Mouse (Mus musculus) subcutaneous adipose tissue, adult 2 months (tissue): ENCODE data around the gene Krtap1-5. TPM values are rescaled to one million over a fixed set of nuclear protein-coding genes. Genes with fewer than 3 reads are reported as not detected.

ENCODE experiments used
- polyA plus RNA-seq: library from polyadenylated mRNA; depleted of rRNA; stranded (reverse); fragments of >200 nt; gene quantifications from 2 replicates; pipeline ENCODE4 v1.2.3, GENCODE M21; 2012; ENCODE audit warnings: low replicate concordance; rRNA removed

The Krtap1-5 gene
- not detected in 2 replicates for polyA plus RNA-seq

GRCm38 (mm10) chr11:99580636-99581035 is at the start of gene Krtap1-5:
Gene Krtap1-5, minus strand, starts transcription at chr11:99581016.

DNA sequence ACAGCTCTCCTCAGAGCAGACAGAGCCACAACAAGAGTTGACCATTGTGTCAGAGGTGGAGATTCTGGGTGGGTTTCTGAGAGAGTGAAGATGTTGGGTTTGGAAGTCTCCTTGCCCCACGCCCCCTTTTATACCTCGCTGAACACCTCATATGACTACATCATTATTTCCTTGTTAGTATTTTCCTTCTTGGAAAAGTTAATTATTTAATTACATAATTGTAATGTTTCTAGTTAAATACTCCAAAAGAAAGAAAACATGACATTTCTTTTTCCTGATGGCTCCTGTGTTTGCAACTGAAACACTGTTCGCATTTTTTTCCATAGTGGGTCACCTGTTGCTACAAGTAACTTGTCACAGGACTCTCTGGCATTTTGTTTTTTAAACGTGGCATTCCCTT is 47.3 kb upstream of the Krtap1-5 start, which contains the start of gene Krtap4-1:
TSS of gene Krtap4-1 (minus strand) at position 101 of the 400 bp plus-strand sequence.

GRCm38 (mm10) chr11:99620335-99620734 is 39.5 kb upstream of the Krtap1-5 start, which contains the start of gene Gm11562:
Gene Gm11562, minus strand, starts transcription at chr11:99620435.

DNA sequence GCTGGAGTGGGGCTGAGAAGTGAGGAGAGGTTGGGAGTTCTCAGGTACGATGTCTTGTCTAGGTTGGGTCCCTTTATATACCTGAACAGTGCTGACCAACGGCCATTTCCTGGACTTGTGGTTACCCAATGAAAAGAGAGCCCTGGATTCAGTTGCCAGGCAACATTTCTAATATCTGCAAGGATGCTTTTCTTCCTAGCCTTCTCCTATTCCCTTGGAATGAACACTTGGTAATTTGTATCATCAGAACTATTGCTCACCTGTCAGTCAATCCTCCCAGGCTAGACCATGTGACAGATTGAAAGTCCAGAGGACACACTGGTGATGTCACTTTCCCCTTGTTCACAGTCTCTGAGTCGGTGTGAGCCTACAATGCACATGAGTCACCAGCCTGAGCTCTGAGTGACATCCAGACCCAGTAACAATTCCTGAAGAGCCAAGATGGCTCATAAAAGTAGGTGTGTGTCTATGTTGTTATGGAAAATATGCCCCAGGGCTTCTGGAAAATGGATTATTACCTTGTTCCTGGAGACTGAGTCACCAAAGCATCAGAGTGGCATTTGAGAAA is 34.1 kb upstream of the Krtap1-5 start, which contains the start of gene Krtap2-4:
TSS of gene Krtap2-4 (minus strand) at position 51 of the 568 bp plus-strand sequence.

GRCm38 (mm10) chr11:99610089-99610488 is 29.3 kb upstream of the Krtap1-5 start, which contains the start of gene Gm11937:
Gene Gm11937, minus strand, starts transcription at chr11:99610189.

DNA sequence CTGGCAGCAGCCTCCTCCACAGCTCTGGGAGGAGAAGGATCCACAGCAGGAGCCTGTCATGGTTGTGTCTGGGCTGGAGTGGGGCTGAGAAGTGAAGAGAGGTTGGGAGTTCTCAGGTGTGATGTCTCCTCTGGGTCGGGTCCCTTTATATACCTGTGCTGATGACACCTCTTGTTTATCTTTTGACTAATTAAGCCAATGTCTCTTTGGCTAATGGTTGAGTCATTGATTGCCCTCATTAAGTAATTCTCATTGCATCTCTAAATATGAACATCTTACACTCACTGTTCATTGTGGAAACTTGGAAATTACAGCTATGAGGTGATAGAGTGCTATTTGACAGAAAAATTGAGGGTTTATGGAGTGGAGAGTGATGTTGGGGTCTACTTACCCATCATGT is 22.4 kb upstream of the Krtap1-5 start, which contains the start of gene Gm11938:
TSS of gene Gm11938 (minus strand) at position 101 of the 400 bp plus-strand sequence.

GRCm38 (mm10) chr11:99597742-99598141 is 16.9 kb upstream of the Krtap1-5 start, which contains the start of gene Krtap9-3:
Gene Krtap9-3, minus strand, starts transcription at chr11:99598105.

DNA sequence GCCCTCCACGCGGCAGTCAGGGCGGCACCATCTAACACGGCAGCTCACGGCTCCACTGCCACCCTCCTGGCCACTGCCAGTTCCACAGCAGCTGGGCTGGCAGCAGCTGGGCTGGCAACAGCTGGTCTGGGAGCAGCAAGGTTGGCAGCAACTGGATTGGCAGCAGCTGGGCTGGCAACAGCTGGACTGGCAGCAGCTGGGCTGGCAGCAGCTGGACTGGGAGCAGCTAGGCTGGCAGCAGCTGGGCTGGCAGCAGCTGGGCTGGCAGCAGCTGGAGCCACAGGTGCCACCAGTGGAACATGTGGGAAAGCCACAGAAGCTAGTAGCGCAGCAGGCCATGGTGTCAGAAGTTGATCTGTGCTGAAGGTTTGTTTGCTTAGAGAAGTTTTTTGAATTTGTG is 10.2 kb upstream of the Krtap1-5 start, which contains the start of gene Krtap1-3:
TSS of gene Krtap1-3 (minus strand) at position 359 of the 400 bp plus-strand sequence.

GRCm38 (mm10) chr11:99583245-99583704 is 2.5 kb upstream of the Krtap1-5 start, which contains the start of gene Krtap1-4:
Gene Krtap1-4, minus strand, starts transcription at chr11:99583654.

DNA sequence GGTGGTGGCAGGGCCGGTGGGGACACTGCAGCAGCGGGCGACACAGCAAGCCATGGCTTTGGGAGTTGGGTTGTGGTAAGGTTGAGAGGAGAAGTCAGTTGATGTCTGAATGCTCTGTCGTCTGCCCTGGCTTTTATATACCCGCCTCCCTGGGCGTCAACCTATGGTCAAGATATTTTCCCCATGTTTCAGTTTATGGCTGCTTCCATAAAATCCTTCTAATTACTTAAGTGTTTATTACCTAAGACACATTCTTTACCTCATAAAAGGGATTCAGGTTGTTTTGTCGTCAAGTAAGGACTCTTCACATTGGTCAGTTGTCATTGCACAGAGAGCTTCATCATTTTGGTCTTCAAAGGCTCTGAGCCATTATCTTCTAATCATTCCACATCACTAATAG is 14.3 kb downstream of the Krtap1-5 start, which contains the start of gene Krtap3-1:
TSS of gene Krtap3-1 (minus strand) at position 101 of the 400 bp plus-strand sequence.

DNA sequence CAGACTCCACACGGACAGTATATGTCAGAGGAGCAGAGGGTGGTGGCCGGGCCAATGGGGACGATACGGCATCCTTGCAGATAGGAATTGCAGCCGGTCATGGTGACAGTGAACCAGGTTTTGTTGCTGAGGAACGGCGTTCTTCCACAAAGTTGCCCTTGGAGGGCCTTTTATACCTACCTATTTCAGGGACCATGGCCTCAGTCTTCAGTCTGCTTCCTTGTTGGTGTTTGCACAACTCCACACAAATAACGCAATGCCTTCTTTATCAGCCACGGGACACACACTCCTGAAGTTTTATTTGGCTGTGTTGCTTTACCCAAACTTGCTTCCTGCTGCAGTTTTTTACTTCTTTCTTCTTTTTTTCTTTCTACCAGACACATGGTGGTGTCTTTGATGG is 21.4 kb downstream of the Krtap1-5 start, which contains the start of gene Gm11939:
TSS of gene Gm11939 (minus strand) at position 101 of the 400 bp plus-strand sequence.

GRCm38 (mm10) chr11:99556753-99557152 is 24.1 kb downstream of the Krtap1-5 start, which contains the start of gene Krtap3-2:
Gene Krtap3-2, minus strand, starts transcription at chr11:99556853.

DNA sequence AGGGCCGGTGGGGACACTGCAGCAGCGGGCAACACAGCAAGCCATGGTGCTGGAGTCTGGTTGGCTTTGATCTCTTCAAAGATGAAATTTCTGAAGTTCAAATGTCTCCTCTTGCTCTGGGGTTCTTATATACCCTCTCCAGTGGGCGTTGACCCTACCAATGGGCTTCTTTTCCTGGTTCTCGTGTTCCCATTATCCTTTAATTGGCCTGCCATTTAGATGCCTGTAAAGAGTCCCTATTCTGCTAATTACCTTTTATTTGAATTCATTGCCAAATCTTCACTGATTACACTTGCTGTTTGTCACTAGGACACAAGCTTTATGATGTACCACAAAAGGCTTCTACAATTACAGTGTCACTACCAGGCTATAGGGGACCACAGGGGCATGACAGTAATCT is 30.1 kb downstream of the Krtap1-5 start, which contains the start of gene Krtap3-3:
TSS of gene Krtap3-3 (minus strand) at position 101 of the 400 bp plus-strand sequence.

Other genes with a start within 250 kb of the Krtap1-5 start
- not detected in 2 replicates for gene Krt26, start 243.1 kb downstream of the Krtap1-5 start, polyA plus RNA-seq
- gene Krt27, start 229.9 kb downstream of the Krtap1-5 start, polyA plus RNA-seq: not detected in 2 replicates
- 0.09 and 0.12 TPM in 2 replicates for gene Krt28, start 206.1 kb downstream of the Krtap1-5 start, polyA plus RNA-seq
- 0.95 and 1.5 TPM in 2 replicates for gene Krt10, start 191.7 kb downstream of the Krtap1-5 start, polyA plus RNA-seq
- gene Krt12, start 158.8 kb downstream of the Krtap1-5 start, polyA plus RNA-seq: 0.48 TPM in 1 of 2 replicates, not detected in the other
- 0.21 and 0.69 TPM in 2 replicates for gene Krt20, start 142.9 kb downstream of the Krtap1-5 start, polyA plus RNA-seq
- gene Krt23, start 87.9 kb downstream of the Krtap1-5 start, polyA plus RNA-seq: 7.2 TPM in 1 of 2 replicates, not detected in the other
- 0.33 TPM in 1 of 2 replicates, not detected in the other for gene Krt39, start 59.7 kb downstream of the Krtap1-5 start, polyA plus RNA-seq
- not detected in 2 replicates for gene Krt40, start 37.9 kb downstream of the Krtap1-5 start, polyA plus RNA-seq
- gene Krtap3-3, start 30.2 kb downstream of the Krtap1-5 start, polyA plus RNA-seq: not detected in 2 replicates
- not detected in 2 replicates for gene Krtap3-2, start 24.2 kb downstream of the Krtap1-5 start, polyA plus RNA-seq
- gene Gm11939, start 21.6 kb downstream of the Krtap1-5 start, polyA plus RNA-seq: not detected in 2 replicates
- gene Krtap3-1, start 14.4 kb downstream of the Krtap1-5 start, polyA plus RNA-seq: not detected in 2 replicates
- not detected in 2 replicates for gene Krtap1-4, start 2.6 kb upstream of the Krtap1-5 start, polyA plus RNA-seq
- gene Krtap1-3, start 10.3 kb upstream of the Krtap1-5 start, polyA plus RNA-seq: not detected in 2 replicates
- gene Krtap9-3, start 17.1 kb upstream of the Krtap1-5 start, polyA plus RNA-seq: not detected in 2 replicates
- gene Gm11938, start 22.3 kb upstream of the Krtap1-5 start, polyA plus RNA-seq: not detected in 2 replicates
- gene Gm11937, start 29.2 kb upstream of the Krtap1-5 start, polyA plus RNA-seq: not detected in 2 replicates
- not detected in 2 replicates for gene Krtap2-4, start 33.8 kb upstream of the Krtap1-5 start, polyA plus RNA-seq
- gene Gm11562, start 39.4 kb upstream of the Krtap1-5 start, polyA plus RNA-seq: not detected in 2 replicates
- gene Krtap4-1, start 47.2 kb upstream of the Krtap1-5 start, polyA plus RNA-seq: not detected in 2 replicates
- not detected in 2 replicates for gene Krtap4-2, start 54.1 kb upstream of the Krtap1-5 start, polyA plus RNA-seq
- gene Krtap4-7, start 63.1 kb upstream of the Krtap1-5 start, polyA plus RNA-seq: not detected in 2 replicates
- gene Gm11555, start 69.2 kb upstream of the Krtap1-5 start, polyA plus RNA-seq: not detected in 2 replicates
- not detected in 2 replicates for gene Gm11563, start 77.9 kb upstream of the Krtap1-5 start, polyA plus RNA-seq
- not detected in 2 replicates for gene Krtap4-6, start 84.9 kb upstream of the Krtap1-5 start, polyA plus RNA-seq
- not detected in 2 replicates for gene Gm14190, start 109.7 kb upstream of the Krtap1-5 start, polyA plus RNA-seq
- not detected in 2 replicates for gene Gm14180, start 153.3 kb upstream of the Krtap1-5 start, polyA plus RNA-seq
- not detected in 2 replicates for gene Gm11595, start 191.9 kb upstream of the Krtap1-5 start, polyA plus RNA-seq
- gene Krtap4-8, start 199.7 kb upstream of the Krtap1-5 start, polyA plus RNA-seq: not detected in 2 replicates
- gene Krtap4-9, start 204.2 kb upstream of the Krtap1-5 start, polyA plus RNA-seq: not detected in 2 replicates
- not detected in 2 replicates for gene Gm11596, start 212.5 kb upstream of the Krtap1-5 start, polyA plus RNA-seq
- gene Gm11569, start 217.9 kb upstream of the Krtap1-5 start, polyA plus RNA-seq: not detected in 2 replicates
- gene Gm11554, start 223.4 kb upstream of the Krtap1-5 start, polyA plus RNA-seq: not detected in 2 replicates
- gene Krtap4-13, start 228.9 kb upstream of the Krtap1-5 start, polyA plus RNA-seq: not detected in 2 replicates
- gene Gm11564, start 234.7 kb upstream of the Krtap1-5 start, polyA plus RNA-seq: not detected in 2 replicates